Mouse (Mus musculus): ENCODE results near the gene Sohlh2. TPM values are rescaled to one million over a fixed set of nuclear protein-coding genes. Genes with fewer than 3 reads are reported as not detected.
A peak's percentile ranks its signal among the peaks of the same experiment; 100 is the strongest.
"Not testable (repeated sequence)": the region's sequence is repeated elsewhere in the genome, so short reads cannot be mapped to it uniquely, and the experiment has no call there.

Gene Sohlh2
- total RNA-seq (2021) = not detected in 2 replicates
- long read RNA-seq, experiment 1 = 0 reads
- long read RNA-seq, experiment 2 = 0 reads

GRCm38 (mm10) chr3:55181766-55182165, at the start of gene Sohlh2:
Gene Sohlh2, plus strand, starts transcription at chr3:55182028.
- no peak for DNase-seq

GRCm38 (mm10) chr3:55137039-55137438, 44.8 kb upstream of the Sohlh2 start, which contains the start of gene Ccdc169:
Gene Ccdc169, plus strand, starts transcription at chr3:55137339.
- DNase-seq = no peak

- DNase-seq = no peak
Measured at GRCm38 (mm10) chr3:55139837-55140236, 42.0 kb upstream of the Sohlh2 start.

GRCm38 (mm10) chr3:55141401-55141800, 40.4 kb upstream of the Sohlh2 start:
- DNase-seq = no peak

GRCm38 (mm10) chr3:55144916-55145315, 36.9 kb upstream of the Sohlh2 start:
- no peak for DNase-seq

GRCm38 (mm10) chr3:55146441-55146840, 35.4 kb upstream of the Sohlh2 start:
- no peak for DNase-seq

GRCm38 (mm10) chr3:55147156-55147555, 34.7 kb upstream of the Sohlh2 start:
- no peak for DNase-seq

GRCm38 (mm10) chr3:55148091-55148490, 33.7 kb upstream of the Sohlh2 start:
- DNase-seq = no peak

- peak; percentile 70 for DNase-seq
Measured at GRCm38 (mm10) chr3:55151656-55152433, 30.0 kb upstream of the Sohlh2 start.

- no peak for DNase-seq
Measured at GRCm38 (mm10) chr3:55152673-55153334, 29.0 kb upstream of the Sohlh2 start.

- no peak for DNase-seq
Measured at GRCm38 (mm10) chr3:55154163-55154562, 27.7 kb upstream of the Sohlh2 start.

- DNase-seq = no peak
Measured at GRCm38 (mm10) chr3:55157413-55157812, 24.4 kb upstream of the Sohlh2 start.

- no peak for DNase-seq
Measured at GRCm38 (mm10) chr3:55161144-55161543, 20.7 kb upstream of the Sohlh2 start.

GRCm38 (mm10) chr3:55163510-55163909, 18.3 kb upstream of the Sohlh2 start:
- no peak for DNase-seq

- DNase-seq = no peak
Measured at GRCm38 (mm10) chr3:55172478-55172877, 9.3 kb upstream of the Sohlh2 start.

GRCm38 (mm10) chr3:55177271-55177670, 4.6 kb upstream of the Sohlh2 start:
- DNase-seq = no peak

- DNase-seq = no peak
Measured at GRCm38 (mm10) chr3:55191668-55192067, 9.8 kb downstream of the Sohlh2 start.

- no peak for DNase-seq
Measured at GRCm38 (mm10) chr3:55193351-55193750, 11.5 kb downstream of the Sohlh2 start.

GRCm38 (mm10) chr3:55194792-55195191, 13.0 kb downstream of the Sohlh2 start:
- no peak for DNase-seq

GRCm38 (mm10) chr3:55195581-55196327, 13.9 kb downstream of the Sohlh2 start:
- DNase-seq = no peak

GRCm38 (mm10) chr3:55196328-55196710, 14.5 kb downstream of the Sohlh2 start:
- no peak for DNase-seq

GRCm38 (mm10) chr3:55203621-55204020, 21.8 kb downstream of the Sohlh2 start:
- DNase-seq = not testable (repeated sequence)

- DNase-seq = no peak
Measured at GRCm38 (mm10) chr3:55206413-55206812, 24.6 kb downstream of the Sohlh2 start.

Measured in adrenal gland, postnatal 14 days (tissue).